Mouse (Mus musculus): ENCODE data around the gene Ak9. TPM values are rescaled to one million over a fixed set of nuclear protein-coding genes. Genes with fewer than 3 reads are reported as not detected.
"Not testable (repeated sequence)": the region's sequence is repeated elsewhere in the genome, so short reads cannot be mapped to it uniquely, and the experiment has no call there.

Ak9 gene
- polyA plus RNA-seq, 1 experiment = 0.22 TPM

DNA sequence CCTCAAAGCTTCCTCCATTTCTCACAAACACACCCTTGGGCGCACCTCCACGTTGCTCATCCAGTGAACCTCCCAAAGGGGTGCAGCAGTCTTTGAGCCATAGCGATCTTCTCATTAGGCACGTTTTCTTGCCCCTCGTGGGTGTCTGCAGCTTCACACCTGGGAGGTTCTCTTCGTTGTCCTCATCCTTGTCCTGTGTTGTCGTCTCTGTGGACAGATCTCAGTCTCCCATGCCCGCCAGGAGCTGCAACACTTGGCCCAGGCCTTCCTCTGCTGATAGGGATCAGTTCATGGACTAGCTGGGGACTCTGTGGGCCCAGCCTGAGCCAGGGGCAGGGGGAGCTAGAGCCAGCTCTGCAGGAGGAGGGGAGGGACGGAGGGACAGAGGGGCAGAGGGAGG lies 61.3 kb downstream of the Ak9 start:
- 75% methylated on average over 9 of the region's 9 CpGs for WGBS
- Histone ChIP-seq H3K4me3 (replicated peaks; ENCODE audit: control insufficient read depth, low read depth, low read length) (no peak overlapping the region), H3K4me1 (ENCODE audit: control insufficient read depth, insufficient read depth, low read length) (no peaks in the 10 kb centered on the region), H3K27ac (ENCODE audit: control insufficient read depth, insufficient read depth, low read depth, low read length, poor library complexity) (no peak overlapping the region)
- TF ChIP-seq CTCF (IDR thresholded peaks at IDR 0.05; ENCODE audit: control insufficient read depth, insufficient read depth, low read length) (no peak), POLR2A (IDR thresholded peaks at IDR 0.05; ENCODE audit: borderline replicate concordance, control insufficient read depth, low read depth, low read length) (no peak)

DNA sequence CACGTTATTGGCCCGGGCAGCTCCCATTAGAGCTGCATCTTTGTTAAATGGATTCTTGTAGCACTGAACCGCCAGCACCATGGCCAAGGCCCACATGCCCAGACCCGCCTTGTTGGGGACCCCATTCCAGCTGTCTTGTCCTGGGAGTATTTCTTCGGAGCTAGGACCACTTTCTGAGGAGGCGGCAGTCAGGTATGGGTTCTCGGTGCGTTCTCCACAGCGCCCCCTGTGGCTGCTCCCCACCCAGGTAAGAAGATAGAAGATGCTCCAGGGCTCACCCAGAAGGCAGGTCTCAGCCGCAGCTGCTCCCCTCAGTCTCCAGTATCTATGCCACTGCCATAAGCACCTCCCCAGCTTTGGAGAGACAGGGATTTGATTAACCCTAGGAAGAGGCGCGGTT lies 76.7 kb downstream of the Ak9 start:
- no peak overlapping the region for H3K27ac ChIP-seq (ENCODE audit: control insufficient read depth, insufficient read depth, low read depth, low read length, poor library complexity)
- no peaks in the 10 kb centered on the region; the same call in 1 of the 2 replicates for H3K4me1 ChIP-seq (ENCODE audit: control insufficient read depth, insufficient read depth, low read length)
- no peak for TF ChIP-seq CTCF (IDR thresholded peaks at IDR 0.05; ENCODE audit: control insufficient read depth, insufficient read depth, low read length)
- TF ChIP-seq POLR2A (IDR thresholded peaks at IDR 0.05; ENCODE audit: borderline replicate concordance, control insufficient read depth, low read depth, low read length) = no peak
- WGBS = 77% methylated on average over 12 of the region's 12 CpGs
- H3K4me3 ChIP-seq (replicated peaks; ENCODE audit: control insufficient read depth, low read depth, low read length) = no peak overlapping the region

- Histone ChIP-seq H3K4me1 (ENCODE audit: control insufficient read depth, insufficient read depth, low read length) (no peaks in the 10 kb centered on the region; the same call in 1 of the 2 replicates), H3K27ac (ENCODE audit: control insufficient read depth, insufficient read depth, low read depth, low read length, poor library complexity) (peak overlapping the region; percentile 87), H3K4me3 (replicated peaks; ENCODE audit: control insufficient read depth, low read depth, low read length) (no peak overlapping the region)
- 21% methylated on average over 15 of the region's 15 CpGs for WGBS
- TF ChIP-seq POLR2A (IDR thresholded peaks at IDR 0.05; ENCODE audit: borderline replicate concordance, control insufficient read depth, low read depth, low read length) = no peak
- no peak for TF ChIP-seq CTCF (IDR thresholded peaks at IDR 0.05; ENCODE audit: control insufficient read depth, insufficient read depth, low read length)
Measured at GRCm38 (mm10) chr10:41385506-41386221, 81.9 kb downstream of the Ak9 start.

GRCm38 (mm10) chr10:41393555-41393954 lies 89.8 kb downstream of the Ak9 start:
- Histone ChIP-seq H3K4me3 (replicated peaks; ENCODE audit: control insufficient read depth, low read depth, low read length) (no peak overlapping the region), H3K4me1 (ENCODE audit: control insufficient read depth, insufficient read depth, low read length) (no peaks in the 10 kb centered on the region; the same call in 1 of the 2 replicates), H3K27ac (ENCODE audit: control insufficient read depth, insufficient read depth, low read depth, low read length, poor library complexity) (no peak overlapping the region)
- TF ChIP-seq CTCF (IDR thresholded peaks at IDR 0.05; ENCODE audit: control insufficient read depth, insufficient read depth, low read length) (0 out of 2 replicates have a peak, but pooled peaks have one; percentile 15), POLR2A (IDR thresholded peaks at IDR 0.05; ENCODE audit: borderline replicate concordance, control insufficient read depth, low read depth, low read length) (no peak)
- 52% methylated on average over 2 of the region's 2 CpGs for WGBS

- Histone ChIP-seq H3K4me3 (replicated peaks; ENCODE audit: control insufficient read depth, low read depth, low read length) (no peak overlapping the region), H3K4me1 (ENCODE audit: control insufficient read depth, insufficient read depth, low read length) (no peaks in the 10 kb centered on the region), H3K27ac (ENCODE audit: control insufficient read depth, insufficient read depth, low read depth, low read length, poor library complexity) (no peak overlapping the region)
- TF ChIP-seq CTCF (IDR thresholded peaks at IDR 0.05; ENCODE audit: control insufficient read depth, insufficient read depth, low read length) (no peak), POLR2A (IDR thresholded peaks at IDR 0.05; ENCODE audit: borderline replicate concordance, control insufficient read depth, low read depth, low read length) (no peak)
- WGBS = 80% methylated on average over 3 of the region's 3 CpGs
Measured at GRCm38 (mm10) chr10:41401097-41401496, 97.3 kb downstream of the Ak9 start.

DNA sequence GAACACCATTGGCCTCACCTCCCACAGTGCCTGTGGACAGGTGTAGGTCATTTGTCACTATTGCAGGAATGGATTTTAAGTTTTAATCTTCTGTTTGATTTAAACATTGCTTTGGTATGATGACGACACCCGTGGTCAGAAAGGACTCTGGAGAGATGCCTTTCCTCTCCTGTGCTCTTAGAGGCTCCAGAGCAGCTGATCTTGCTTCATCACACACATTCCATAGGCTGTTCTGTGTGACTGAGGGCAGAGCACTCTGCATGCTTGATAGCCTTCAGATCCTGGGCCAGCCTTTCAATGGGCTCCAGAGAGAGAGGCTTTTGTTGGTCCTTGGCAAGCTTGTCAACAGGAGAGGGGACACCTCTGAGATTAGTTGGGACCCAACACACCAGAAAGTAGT lies 99.6 kb downstream of the Ak9 start:
- TF ChIP-seq CTCF (IDR thresholded peaks at IDR 0.05; ENCODE audit: control insufficient read depth, insufficient read depth, low read length) (no peak), POLR2A (IDR thresholded peaks at IDR 0.05; ENCODE audit: borderline replicate concordance, control insufficient read depth, low read depth, low read length) (no peak)
- 70% methylated on average over 2 of the region's 2 CpGs for WGBS
- no peak overlapping the region for H3K27ac ChIP-seq (ENCODE audit: control insufficient read depth, insufficient read depth, low read depth, low read length, poor library complexity)
- no peak overlapping the region for H3K4me3 ChIP-seq (replicated peaks; ENCODE audit: control insufficient read depth, low read depth, low read length)
- H3K4me1 ChIP-seq (ENCODE audit: control insufficient read depth, insufficient read depth, low read length) = no peaks in the 10 kb centered on the region

DNA sequence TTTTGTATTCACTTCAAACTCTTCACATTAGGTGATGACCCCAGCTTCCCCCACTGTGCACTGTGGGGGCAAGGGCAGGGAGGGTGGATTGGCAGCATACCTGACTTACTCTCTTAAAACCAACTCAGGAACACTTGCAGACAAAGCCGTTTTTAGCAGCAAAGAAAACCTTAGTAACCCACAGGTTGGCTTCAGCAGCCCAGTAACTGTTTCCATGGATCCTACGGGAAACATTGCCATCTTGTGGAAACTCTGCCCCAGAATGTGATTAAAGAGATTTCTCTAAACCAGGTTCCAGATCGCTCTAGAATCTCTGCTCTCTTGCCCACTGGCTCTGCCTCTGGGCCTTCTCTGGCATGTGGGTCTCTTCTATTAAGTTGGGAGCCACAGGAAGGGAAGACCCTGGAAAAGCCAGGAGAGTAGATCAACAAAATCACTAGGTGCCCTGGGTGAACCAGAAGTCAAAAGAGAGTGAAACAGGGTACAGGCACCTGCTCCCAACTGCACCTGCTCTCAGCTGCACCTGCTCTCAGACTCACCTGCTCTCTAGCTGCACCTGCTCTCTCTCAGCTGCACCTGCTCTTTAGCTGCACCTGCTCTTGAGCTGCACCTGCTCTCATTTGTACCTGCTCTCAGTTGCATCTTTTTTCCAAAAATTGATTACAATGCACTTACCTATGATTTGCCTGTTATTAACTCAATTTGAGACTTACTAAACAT lies 100.3 kb downstream of the Ak9 start:
- no peaks in the 10 kb centered on the region for H3K4me1 ChIP-seq (ENCODE audit: control insufficient read depth, insufficient read depth, low read length)
- 46% methylated on average over 3 of the region's 3 CpGs for WGBS
- no peak overlapping the region for H3K27ac ChIP-seq (ENCODE audit: control insufficient read depth, insufficient read depth, low read depth, low read length, poor library complexity)
- no peak overlapping the region for H3K4me3 ChIP-seq (replicated peaks; ENCODE audit: control insufficient read depth, low read depth, low read length)
- no peak for TF ChIP-seq POLR2A (IDR thresholded peaks at IDR 0.05; ENCODE audit: borderline replicate concordance, control insufficient read depth, low read depth, low read length)
- TF ChIP-seq CTCF (IDR thresholded peaks at IDR 0.05; ENCODE audit: control insufficient read depth, insufficient read depth, low read length) = no peak

DNA sequence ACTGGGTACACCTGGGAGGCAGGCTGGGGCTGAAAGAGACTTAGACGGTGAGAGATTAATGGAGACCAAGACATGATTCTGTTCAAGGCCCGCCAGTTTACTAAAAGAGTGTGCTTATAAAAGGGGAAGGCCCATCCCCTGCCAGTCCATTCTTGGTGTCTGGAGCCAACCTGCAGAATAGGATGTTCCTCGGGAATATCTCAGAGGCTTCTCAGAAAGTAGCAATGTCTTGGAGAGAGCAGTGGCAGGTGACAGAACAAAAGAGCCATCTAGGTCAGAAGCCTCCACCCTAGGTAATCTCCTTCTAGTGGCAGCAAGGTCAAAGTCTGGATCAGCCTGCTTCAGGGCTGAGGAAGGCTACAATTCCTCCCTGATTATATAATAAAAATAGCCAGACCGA lies 106.4 kb downstream of the Ak9 start:
- not testable (repeated sequence) for H3K4me1 ChIP-seq (ENCODE audit: control insufficient read depth, insufficient read depth, low read length); H3K27ac ChIP-seq (ENCODE audit: control insufficient read depth, insufficient read depth, low read depth, low read length, poor library complexity); H3K4me3 ChIP-seq (replicated peaks; ENCODE audit: control insufficient read depth, low read depth, low read length)
- 85% methylated on average over 4 of the region's 4 CpGs for WGBS

- H3K27ac ChIP-seq (ENCODE audit: control insufficient read depth, insufficient read depth, low read depth, low read length, poor library complexity); H3K4me3 ChIP-seq (replicated peaks; ENCODE audit: control insufficient read depth, low read depth, low read length); H3K4me1 ChIP-seq (ENCODE audit: control insufficient read depth, insufficient read depth, low read length): not testable (repeated sequence)
- 82% methylated on average over 1 of the region's 1 CpGs for WGBS
Measured at GRCm38 (mm10) chr10:41410821-41411220, 107.0 kb downstream of the Ak9 start.

DNA sequence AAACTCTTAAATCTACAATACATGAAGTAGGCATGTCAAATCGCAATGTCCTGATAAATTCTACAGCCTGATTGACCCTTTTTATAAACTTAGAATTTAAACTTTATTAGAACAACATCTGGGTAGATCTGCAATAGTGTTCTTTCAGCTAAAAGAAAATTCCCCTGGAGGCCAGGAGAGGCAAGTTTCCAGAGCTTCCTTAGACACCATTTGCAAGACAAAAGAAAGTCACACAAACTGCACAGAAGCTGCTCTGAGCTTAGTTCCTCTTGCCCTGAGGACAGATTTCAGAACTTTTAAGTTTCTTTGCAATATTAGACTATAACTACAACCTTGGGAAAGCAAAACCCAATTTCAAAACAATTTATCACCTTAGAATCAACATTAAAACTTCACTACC lies 109.7 kb downstream of the Ak9 start:
- not testable (repeated sequence) for H3K4me1 ChIP-seq (ENCODE audit: control insufficient read depth, insufficient read depth, low read length); H3K4me3 ChIP-seq (replicated peaks; ENCODE audit: control insufficient read depth, low read depth, low read length); H3K27ac ChIP-seq (ENCODE audit: control insufficient read depth, insufficient read depth, low read depth, low read length, poor library complexity)
- WGBS = 86% methylated on average over 1 of the region's 1 CpGs

DNA sequence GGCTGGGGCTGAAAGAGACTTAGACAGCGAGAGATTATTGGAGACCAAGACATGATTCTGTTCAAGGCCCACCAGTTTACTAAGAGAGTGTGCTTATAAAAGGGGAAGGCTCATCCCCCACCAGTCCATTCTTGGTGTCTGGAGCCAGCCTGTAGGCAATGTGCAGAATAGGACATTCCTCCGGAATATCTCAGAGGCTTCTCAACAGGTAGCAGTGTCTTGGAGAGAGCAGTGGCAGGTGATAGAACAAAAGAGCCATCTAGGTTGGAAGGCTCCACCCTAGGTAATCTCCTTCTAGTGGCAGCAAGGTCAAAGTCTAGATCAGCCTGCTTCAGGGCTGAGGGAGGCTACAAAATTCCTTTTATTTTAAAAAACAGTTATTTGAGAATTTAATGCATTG lies 111.6 kb downstream of the Ak9 start:
- H3K4me3 ChIP-seq (replicated peaks; ENCODE audit: control insufficient read depth, low read depth, low read length); H3K27ac ChIP-seq (ENCODE audit: control insufficient read depth, insufficient read depth, low read depth, low read length, poor library complexity); H3K4me1 ChIP-seq (ENCODE audit: control insufficient read depth, insufficient read depth, low read length): not testable (repeated sequence)
- 81% methylated on average over 2 of the region's 2 CpGs for WGBS

Data from bone marrow, adult 2 months (tissue).